Mouse (Mus musculus): ENCODE results near the gene Pik3r5. TPM values are rescaled to one million over a fixed set of nuclear protein-coding genes. Genes with fewer than 3 reads are reported as not detected.

Gene Pik3r5
- polyA plus RNA-seq, 1 experiment, result 3.7 TPM

GRCm38 (mm10) chr11:68400727-68401219, 31.1 kb upstream of the Pik3r5 start, which contains the start of gene Ntn1:
Ntn1 (minus strand) TSS chr11:68400823.
- no peak for DNase-seq (ENCODE audit: low read depth)

- no peak for DNase-seq (ENCODE audit: low read depth)
Measured at GRCm38 (mm10) chr11:68401428-68401827, 30.5 kb upstream of the Pik3r5 start.

GRCm38 (mm10) chr11:68404185-68404584, 27.7 kb upstream of the Pik3r5 start:
- no peak for DNase-seq (ENCODE audit: low read depth)

- DNase-seq (ENCODE audit: low read depth), result no peak
Measured at GRCm38 (mm10) chr11:68405576-68405975, 26.3 kb upstream of the Pik3r5 start.

GRCm38 (mm10) chr11:68407266-68407926, 24.5 kb upstream of the Pik3r5 start:
- DNase-seq (ENCODE audit: low read depth), result no peak

GRCm38 (mm10) chr11:68408127-68408526, 23.8 kb upstream of the Pik3r5 start:
- DNase-seq (ENCODE audit: low read depth), result no peak

- no peak for DNase-seq (ENCODE audit: low read depth)
Measured at GRCm38 (mm10) chr11:68417001-68417400, 14.9 kb upstream of the Pik3r5 start.

- no peak for DNase-seq (ENCODE audit: low read depth)
Measured at GRCm38 (mm10) chr11:68417831-68418230, 14.1 kb upstream of the Pik3r5 start.

- DNase-seq (ENCODE audit: low read depth), result no peak
Measured at GRCm38 (mm10) chr11:68425492-68426315, 6.2 kb upstream of the Pik3r5 start.

- DNase-seq (ENCODE audit: low read depth), result no peak
Measured at GRCm38 (mm10) chr11:68427083-68427570, 4.8 kb upstream of the Pik3r5 start.

GRCm38 (mm10) chr11:68430662-68431061, 1.3 kb upstream of the Pik3r5 start:
- DNase-seq (ENCODE audit: low read depth), result no peak

- no peak for DNase-seq (ENCODE audit: low read depth)
Measured at GRCm38 (mm10) chr11:68432361-68433021, 570 bp downstream of the Pik3r5 start.

- DNase-seq (ENCODE audit: low read depth), result no peak
Measured at GRCm38 (mm10) chr11:68433534-68433933, 1.6 kb downstream of the Pik3r5 start.

GRCm38 (mm10) chr11:68434697-68435096, 2.8 kb downstream of the Pik3r5 start:
- no peak for DNase-seq (ENCODE audit: low read depth)

- DNase-seq (ENCODE audit: low read depth), result no peak
Measured at GRCm38 (mm10) chr11:68435601-68436000, 3.7 kb downstream of the Pik3r5 start.

- no peak for DNase-seq (ENCODE audit: low read depth)
Measured at GRCm38 (mm10) chr11:68436376-68436775, 4.5 kb downstream of the Pik3r5 start.

- DNase-seq (ENCODE audit: low read depth), result no peak
Measured at GRCm38 (mm10) chr11:68440100-68440499, 8.2 kb downstream of the Pik3r5 start.

- DNase-seq (ENCODE audit: low read depth), result no peak
Measured at GRCm38 (mm10) chr11:68440965-68441364, 9.0 kb downstream of the Pik3r5 start.

- no peak for DNase-seq (ENCODE audit: low read depth)
Measured at GRCm38 (mm10) chr11:68442346-68442745, 10.4 kb downstream of the Pik3r5 start.

GRCm38 (mm10) chr11:68442983-68443638, 11.2 kb downstream of the Pik3r5 start:
- no peak for DNase-seq (ENCODE audit: low read depth)

GRCm38 (mm10) chr11:68445901-68446300, 14.0 kb downstream of the Pik3r5 start:
- no peak for DNase-seq (ENCODE audit: low read depth)

GRCm38 (mm10) chr11:68446547-68446946, 14.6 kb downstream of the Pik3r5 start:
- no peak for DNase-seq (ENCODE audit: low read depth)
